Mouse (Mus musculus) CH12.LX (cell line): ENCODE results near the gene Fiz1. TPM values are rescaled to one million over a fixed set of nuclear protein-coding genes. Genes with fewer than 3 reads are reported as not detected.

ENCODE experiments used
- DNase-seq: peaks from one replicate; pipeline ENCODE4 v3.0.0-alpha.2; 2013; ENCODE audit errors: extremely low read depth
- H3K27ac ChIP-seq: 2 replicates; pipeline ENCODE4 v1.5.1; 2012; ENCODE audit warnings: low read depth, mild to moderate bottlenecking, control low read depth, moderate library complexity; ENCODE audit not compliant: insufficient read depth
- H3K27me3 ChIP-seq: replicated peaks from 2 replicates; pipeline ENCODE3; 2012; ENCODE audit warnings: inconsistent platforms
- H3K36me3 ChIP-seq, 2 experiments: replicated peaks in 1 of 2; 2 replicates each; pipeline versions ENCODE3 to v1.6.1; 2012; ENCODE audit warnings: inconsistent platforms in 1 of 2, low read length in 1 of 2, mild to moderate bottlenecking in 1 of 2, mixed read lengths in 1 of 2, moderate library complexity in 1 of 2; ENCODE audit not compliant: control insufficient read depth in 1 of 2, insufficient read depth in 1 of 2
- H3K4me1 ChIP-seq, 2 experiments: 2 replicates each; pipeline ENCODE4 v1.6.1; 2012; ENCODE audit warnings: inconsistent platforms in 1 of 2, moderate library complexity in 1 of 2; ENCODE audit not compliant: insufficient read depth in 2 of 2, control insufficient read depth in 1 of 2
- H3K4me2 ChIP-seq: 2 replicates; pipeline ENCODE4 v1.6.1; 2012; ENCODE audit warnings: low read depth, mild to moderate bottlenecking, control low read depth; ENCODE audit not compliant: poor library complexity, insufficient read depth, severe bottlenecking
- H3K4me3 ChIP-seq, 3 experiments: fragments of 150-350 bp in 1 of 3; sonication (generic) in 1 of 3; replicated peaks in 1 of 3; 2 replicates each; pipeline versions ENCODE3 to v1.5.1; 2011 to 2012; ENCODE audit warnings: low read depth in 2 of 3, low read length in 2 of 3, mild to moderate bottlenecking in 2 of 3, moderate library complexity in 2 of 3, control low read depth in 1 of 3, improper control_type of control experiment in 1 of 3, inconsistent platforms in 1 of 3, mixed read lengths in 1 of 3; ENCODE audit not compliant: poor library complexity in 1 of 3
- H3K79me2 ChIP-seq: replicated peaks from 2 replicates; pipeline ENCODE4 v1.6.1; 2012; ENCODE audit warnings: mild to moderate bottlenecking, moderate library complexity; ENCODE audit not compliant: control insufficient read depth, poor library complexity, insufficient read depth, severe bottlenecking; ENCODE audit errors: extremely low read depth
- H3K9ac ChIP-seq: 2 replicates; pipeline ENCODE4 v1.6.1; 2012; ENCODE audit warnings: low read depth, mild to moderate bottlenecking, control low read depth, moderate library complexity; ENCODE audit not compliant: insufficient read depth
- H3K9me3 ChIP-seq: replicated peaks from 2 replicates; pipeline ENCODE3; 2012; ENCODE audit warnings: low read length, inconsistent platforms, mixed read lengths
- BHLHE40 ChIP-seq: IDR thresholded peaks from 2 replicates; pipeline ENCODE4 v1.6.1; 2011; ENCODE audit warnings: mild to moderate bottlenecking, low read depth, low read length, improper control_type of control experiment
- ELF1 ChIP-seq: IDR thresholded peaks from 2 replicates; pipeline ENCODE4 v1.6.1; 2014; ENCODE audit warnings: low read depth, mild to moderate bottlenecking, inconsistent platforms, low read length, improper control_type of control experiment
- EP300 ChIP-seq: IDR thresholded peaks from 2 replicates; pipeline ENCODE4 v1.6.1; 2011; ENCODE audit warnings: low read length, improper control_type of control experiment
- HCFC1 ChIP-seq: IDR thresholded peaks from 2 replicates; pipeline ENCODE4 v1.6.1; 2012; ENCODE audit warnings: low read depth, mild to moderate bottlenecking, inconsistent platforms, low read length, improper control_type of control experiment
- IRF4 ChIP-seq: IDR thresholded peaks from 2 replicates; pipeline ENCODE4 v1.6.1; 2014; ENCODE audit warnings: low read depth, mild to moderate bottlenecking, inconsistent platforms, low read length, improper control_type of control experiment
- MAX ChIP-seq: IDR thresholded peaks from 2 replicates; pipeline ENCODE4 v1.6.1; 2011; ENCODE audit warnings: low read length, improper control_type of control experiment
- MEF2A ChIP-seq: IDR thresholded peaks from 2 replicates; pipeline ENCODE4 v1.6.1; 2014; ENCODE audit warnings: low read depth, mild to moderate bottlenecking, inconsistent platforms, low read length, improper control_type of control experiment, borderline replicate concordance
- MYC ChIP-seq: IDR thresholded peaks from 2 replicates; pipeline ENCODE4 v1.6.1; 2011; ENCODE audit warnings: low read depth, mild to moderate bottlenecking, improper control_type of control experiment, low read length
- NELFE ChIP-seq: IDR thresholded peaks from 2 replicates; pipeline ENCODE4 v1.6.1; 2011; ENCODE audit warnings: low read depth, low read length, improper control_type of control experiment
- RAD21 ChIP-seq: IDR thresholded peaks from 2 replicates; pipeline ENCODE4 v1.6.1; 2011; ENCODE audit warnings: low read depth, mild to moderate bottlenecking, low read length, improper control_type of control experiment, moderate library complexity
- RCOR1 ChIP-seq: conservative IDR thresholded peaks from 2 replicates; pipeline ENCODE4 v1.6.1; 2012; ENCODE audit warnings: low read depth, mild to moderate bottlenecking, inconsistent platforms, low read length, improper control_type of control experiment
- SIN3A ChIP-seq: IDR thresholded peaks from 2 replicates; pipeline ENCODE4 v1.6.1; 2012; ENCODE audit warnings: low read length, improper control_type of control experiment, inconsistent platforms
- SMC3 ChIP-seq: IDR thresholded peaks from 2 replicates; pipeline ENCODE4 v1.6.1; 2011; ENCODE audit warnings: low read depth, low read length, improper control_type of control experiment
- TBP ChIP-seq: conservative IDR thresholded peaks from 2 replicates; pipeline ENCODE4 v1.6.1; 2011; ENCODE audit warnings: low read depth, low read length, improper control_type of control experiment
- TCF12 ChIP-seq: IDR thresholded peaks from 2 replicates; pipeline ENCODE4 v1.6.1; 2014; ENCODE audit warnings: low read depth, mild to moderate bottlenecking, inconsistent platforms, low read length, improper control_type of control experiment
- USF2 ChIP-seq: conservative IDR thresholded peaks from 2 replicates; pipeline ENCODE4 v1.6.1; 2011; ENCODE audit warnings: low read depth, low read length, improper control_type of control experiment
- dilution Hi-C: fragments of 300-500 bp; cut with MboI; formaldehyde crosslinking; loops from 2 replicates; pipeline ENCODE4 v1.14.3; 2020; ENCODE audit warnings: low sequenced_read_pairs; ENCODE audit not compliant: extremely low pct_unique_long_range_greater_than_20kb, extremely low pct_ligation_motif_present
- in situ Hi-C: fragments of 300-500 bp; cut with MboI; formaldehyde crosslinking; loops from 3 replicates; pipeline ENCODE4 v1.14.3; 2019; ENCODE audit warnings: low sequenced_read_pairs, low pct_ligation_motif_present, low pct_unique_long_range_greater_than_20kb, mixed read lengths
- polyA plus RNA-seq: library from polyadenylated mRNA; unstranded; fragments of >175 nt; gene quantifications from 2 replicates; pipeline ENCODE4 v1.2.1, GENCODE M21; 2012; ENCODE audit warnings: low read depth; ENCODE audit not compliant: insufficient read length
- total RNA-seq, 2 experiments: library from RNA; depleted of rRNA; stranded (reverse); fragments of 300-350 nt in 1 of 2; fragments of >200 nt in 1 of 2; gene quantifications; 2 replicates each; pipeline ENCODE4 v1.2.3; 2012 to 2014

Gene Fiz1
- total and polyA plus RNA-seq, 3 experiments = 18.4 to 40.8 (median 24.3) TPM

- DNase-seq = no peak
- no peak overlapping the region for H3K4me3 ChIP-seq
- H3K27ac ChIP-seq = no peak overlapping the region
- no peak overlapping the region for H3K9ac ChIP-seq
- TF ChIP-seq EP300 (no peak), MAX (no peak), RCOR1 (no peak), NELFE (no peak)
- H3K36me3 ChIP-seq = peaks cover 11 to 23% of the 10 kb centered on the region in 2 experiments
- peaks cover 8% of the 10 kb centered on the region for H3K27me3 ChIP-seq
- H3K9me3 ChIP-seq = peaks cover 20% of the 10 kb centered on the region
- in situ Hi-C loops = no loop called here
- H3K4me1 ChIP-seq = peaks cover 0 to 13% of the 10 kb centered on the region in 2 experiments; a peak in 2 of 4 replicates
- H3K79me2 ChIP-seq = no peaks in the 10 kb centered on the region
- H3K4me2 ChIP-seq = no peak overlapping the region
- dilution Hi-C loops = no loop called here
Measured at GRCm38 (mm10) chr7:4993347-4993998, 21.0 kb downstream of the Fiz1 start.

GRCm38 (mm10) chr7:4988250-4988649 is 26.2 kb downstream of the Fiz1 start:
- Histone ChIP-seq H3K4me1 (no peaks in the 10 kb centered on the region), H3K9ac (no peak overlapping the region), H3K4me2 (no peak overlapping the region), H3K27me3 (peaks cover 49% of the 10 kb centered on the region), H3K36me3 (peaks cover 5 to 11% of the 10 kb centered on the region in 2 experiments), H3K79me2 (no peaks in the 10 kb centered on the region), H3K27ac (no peak overlapping the region), H3K4me3 (no peak overlapping the region), H3K9me3 (peaks cover 10% of the 10 kb centered on the region)
- dilution Hi-C loops (no loop called here), in situ Hi-C loops (no loop called here)
- TF ChIP-seq RAD21 (no peak), MEF2A (no peak), TBP (no peak), BHLHE40 (no peak), USF2 (no peak), IRF4 (no peak), HCFC1 (no peak), SIN3A (no peak), MYC (no peak), SMC3 (no peak), ELF1 (no peak), TCF12 (no peak)
- DNase-seq = no peak
